Mouse (Mus musculus) stomach, embryonic 14.5 days (tissue): ENCODE results near the gene Prcd. TPM values are rescaled to one million over a fixed set of nuclear protein-coding genes. Genes with fewer than 3 reads are reported as not detected.

Experiments
- ATAC-seq: fragments of 200-750 bp; cut with Nextera tagmentation; 2 replicates; pipeline ENCODE4 v1.8.0; 2017; ENCODE audit warnings: low read depth, moderate TSS enrichment; ENCODE audit not compliant: insufficient number of reproducible peaks, insufficient read depth, low FRiP score
- H3K27ac ChIP-seq: fragments of 300-500 bp; sonication (generic); 2 replicates; pipeline ENCODE4 v1.5.1; 2014; ENCODE audit warnings: mild to moderate bottlenecking, low read length, moderate library complexity, mixed read lengths
- H3K27me3 ChIP-seq: fragments of 300-500 bp; sonication (generic); 2 replicates; pipeline ENCODE4 v1.6.1; 2014; ENCODE audit warnings: low read length, control low read depth, mixed read lengths; ENCODE audit not compliant: control insufficient read depth, insufficient read depth
- H3K36me3 ChIP-seq: fragments of 300-500 bp; sonication (generic); 2 replicates; pipeline ENCODE4 v1.6.1; 2014; ENCODE audit warnings: mild to moderate bottlenecking, control low read depth, low read length, moderate library complexity, mixed read lengths; ENCODE audit not compliant: control insufficient read depth, insufficient read depth
- H3K4me1 ChIP-seq: fragments of 300-500 bp; sonication (generic); 2 replicates; pipeline ENCODE4 v1.6.1; 2014; ENCODE audit warnings: low read length, control low read depth, mixed read lengths; ENCODE audit not compliant: control insufficient read depth, insufficient read depth
- H3K4me2 ChIP-seq: fragments of 300-500 bp; sonication (generic); replicated peaks from 2 replicates; pipeline ENCODE4 v1.6.1; 2014; ENCODE audit warnings: low read depth, low read length, control low read depth
- H3K4me3 ChIP-seq: fragments of 300-500 bp; sonication (generic); 2 replicates; pipeline ENCODE4 v1.5.1; 2014; ENCODE audit warnings: low read depth, low read length, control low read depth
- H3K9ac ChIP-seq: fragments of 300-500 bp; sonication (generic); replicated peaks from 2 replicates; pipeline ENCODE4 v1.6.1; 2014; ENCODE audit warnings: low read depth, mild to moderate bottlenecking, control low read depth, low read length, moderate library complexity, mixed read lengths
- H3K9me3 ChIP-seq: fragments of 300-500 bp; sonication (generic); 2 replicates; pipeline ENCODE4 v1.6.1; 2016; ENCODE audit warnings: low read depth, low read length, control low read depth; ENCODE audit not compliant: control insufficient read depth
- WGBS: fragments of 180-500 bp; shearing (Covaris S2); extraction: QIAGEN DNeasy Blood & Tissue Kit; methylation state at CpG from one replicate; pipeline ENCODE4 v1.1.7; 2014; 5-methylcytosine and 5-hydroxymethylcytosine counted together
- polyA plus RNA-seq: library from polyadenylated mRNA; unstranded; fragments of >200 nt; fragmentation: Nextera tagmentation; extraction: Ambion mirVana; gene quantifications from 2 replicates; pipeline ENCODE4 v1.2.1, GENCODE M21; 2014

Gene Prcd
- polyA plus RNA-seq, 1 experiment from 2014 or later = 1.2 TPM

DNA sequence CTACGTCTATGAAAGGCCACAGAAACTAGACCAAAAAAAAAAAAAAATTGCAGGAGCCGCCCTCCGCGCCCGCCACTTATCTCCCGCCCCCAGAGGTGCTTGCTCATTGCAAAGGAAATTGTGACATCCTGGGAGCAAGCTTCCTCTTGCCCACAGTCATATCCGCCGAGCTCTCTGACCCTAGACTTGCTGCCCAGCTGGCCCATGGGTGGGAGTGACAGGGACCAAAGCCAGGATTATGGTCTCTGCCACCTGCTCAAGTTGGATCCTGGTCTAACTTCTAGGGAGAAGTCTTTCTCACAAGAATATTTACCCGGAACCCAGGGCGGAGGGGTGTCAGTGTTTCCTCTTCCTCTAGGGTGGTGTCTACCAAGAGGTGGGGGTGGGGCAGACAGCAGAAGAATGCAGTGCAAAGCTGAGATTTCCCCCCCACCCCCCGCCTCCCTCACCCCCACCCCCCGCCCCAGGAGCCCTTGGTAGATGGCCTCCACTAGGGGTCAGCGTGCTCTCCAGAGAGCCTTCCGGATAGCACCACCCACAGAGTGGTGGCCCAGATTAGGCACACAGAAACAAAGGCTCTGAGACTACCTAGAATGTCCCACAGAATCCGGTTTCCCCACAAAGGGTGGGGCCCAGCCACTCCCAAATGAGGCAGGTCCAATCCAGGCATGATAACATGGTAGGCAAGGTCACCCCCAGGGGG, 37.4 kb upstream of the Prcd start:
- H3K27me3 ChIP-seq = no peaks in the 10 kb centered on the region
- H3K4me2 ChIP-seq = no peak overlapping the region
- H3K36me3 ChIP-seq = no peaks in the 10 kb centered on the region
- H3K4me1 ChIP-seq = peaks cover 20% of the 10 kb centered on the region
- H3K4me3 ChIP-seq = no peak overlapping the region
- H3K9ac ChIP-seq = no peak overlapping the region
- H3K27ac ChIP-seq = peak overlapping the region; percentile 33; the same call in 1 of the 2 replicates
- 39% methylated on average over 15 of the region's 15 CpGs for WGBS
- no peaks in the 10 kb centered on the region for H3K9me3 ChIP-seq
- ATAC-seq = peak; percentile 70

DNA sequence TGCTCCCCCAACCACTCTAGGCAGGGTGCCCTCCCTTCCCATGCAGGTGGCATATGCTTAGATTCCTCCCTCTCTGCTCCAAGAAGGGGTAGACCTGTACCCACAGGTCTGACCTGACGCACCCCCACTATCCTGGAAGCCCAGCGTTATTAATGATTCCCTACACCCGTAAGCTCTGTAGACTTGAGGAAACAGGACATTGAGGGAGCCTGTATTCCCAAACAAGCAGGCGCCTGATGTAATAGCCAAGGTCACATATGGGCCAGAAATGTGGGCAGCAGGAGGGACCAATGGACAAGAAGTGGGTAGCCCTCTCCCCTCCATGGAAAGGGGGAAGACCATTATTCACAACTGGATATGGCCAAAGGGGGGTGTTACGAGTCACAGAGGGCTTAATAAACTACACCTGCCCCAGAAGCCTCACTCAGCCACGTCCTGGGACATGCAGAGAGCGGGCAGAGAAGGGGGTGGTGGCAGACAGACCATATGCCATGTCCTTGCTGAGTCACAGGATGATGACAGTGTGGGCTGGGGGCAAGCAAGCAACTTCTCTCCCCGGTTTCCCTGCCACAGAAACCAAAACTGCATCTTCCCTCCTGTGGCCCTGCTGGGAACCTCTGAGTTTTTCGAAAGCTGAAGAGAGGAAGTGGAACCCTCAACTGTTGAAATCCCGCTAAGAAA, 36.8 kb upstream of the Prcd start:
- 65% methylated on average over 10 of the region's 10 CpGs for WGBS
- H3K36me3 ChIP-seq = no peaks in the 10 kb centered on the region
- H3K4me2 ChIP-seq = no peak overlapping the region
- no peak; the same call in 1 of the 2 replicates for ATAC-seq
- H3K9ac ChIP-seq = no peak overlapping the region
- H3K9me3 ChIP-seq = no peaks in the 10 kb centered on the region
- H3K4me1 ChIP-seq = peaks cover 27% of the 10 kb centered on the region
- no peaks in the 10 kb centered on the region for H3K27me3 ChIP-seq
- H3K4me3 ChIP-seq = no peak overlapping the region
- peak overlapping the region; percentile 21; the same call in 1 of the 2 replicates for H3K27ac ChIP-seq

DNA sequence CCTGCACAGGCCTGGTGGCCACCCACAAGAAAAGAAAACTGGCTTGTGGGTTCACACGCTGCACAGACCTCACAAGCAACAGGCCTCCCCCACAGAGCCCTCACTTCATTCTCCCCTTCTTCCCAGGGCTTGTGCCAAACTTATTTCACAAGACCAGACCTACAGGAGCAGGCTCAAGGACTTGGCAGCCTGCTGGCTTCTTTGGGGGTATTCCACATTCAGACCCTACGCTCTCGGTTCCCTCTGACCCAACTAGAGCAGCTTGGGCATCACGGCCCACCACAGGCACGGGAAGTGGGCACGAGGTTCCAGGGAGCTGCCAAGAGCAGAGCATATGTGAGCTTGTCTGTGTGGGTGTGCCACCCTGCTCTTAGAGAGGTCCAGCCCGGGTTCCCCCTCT, 35.7 kb upstream of the Prcd start:
- ATAC-seq = no peak
- H3K9ac ChIP-seq = no peak overlapping the region
- peaks cover 36% of the 10 kb centered on the region for H3K4me1 ChIP-seq
- no peaks in the 10 kb centered on the region for H3K36me3 ChIP-seq
- no peak overlapping the region for H3K4me3 ChIP-seq
- no peak overlapping the region for H3K4me2 ChIP-seq
- no peaks in the 10 kb centered on the region for H3K27me3 ChIP-seq
- no peaks in the 10 kb centered on the region for H3K9me3 ChIP-seq
- 88% methylated on average over 7 of the region's 7 CpGs for WGBS
- no peak overlapping the region for H3K27ac ChIP-seq

DNA sequence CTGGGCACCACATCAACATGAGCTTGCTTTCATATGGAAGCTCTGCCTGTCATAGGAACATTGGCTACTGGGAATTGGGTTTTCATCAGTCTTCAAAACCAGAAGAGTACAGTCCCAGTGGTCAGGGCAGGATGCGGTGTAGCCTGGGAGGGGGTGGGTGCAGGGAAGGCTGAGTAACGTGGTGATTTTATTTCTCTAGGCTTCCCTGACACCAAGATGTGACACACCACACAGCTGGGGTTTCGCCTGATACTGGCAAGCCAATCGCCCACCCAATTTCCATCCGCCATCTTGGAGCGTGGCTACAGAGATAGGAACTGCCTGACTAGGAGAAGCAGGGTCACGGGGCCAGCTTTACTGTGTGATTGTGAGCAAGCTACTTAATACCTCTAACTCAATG, 34.7 kb upstream of the Prcd start:
- WGBS = 91% methylated on average over 7 of the region's 7 CpGs
- no peak for ATAC-seq
- peaks cover 36% of the 10 kb centered on the region for H3K4me1 ChIP-seq

DNA sequence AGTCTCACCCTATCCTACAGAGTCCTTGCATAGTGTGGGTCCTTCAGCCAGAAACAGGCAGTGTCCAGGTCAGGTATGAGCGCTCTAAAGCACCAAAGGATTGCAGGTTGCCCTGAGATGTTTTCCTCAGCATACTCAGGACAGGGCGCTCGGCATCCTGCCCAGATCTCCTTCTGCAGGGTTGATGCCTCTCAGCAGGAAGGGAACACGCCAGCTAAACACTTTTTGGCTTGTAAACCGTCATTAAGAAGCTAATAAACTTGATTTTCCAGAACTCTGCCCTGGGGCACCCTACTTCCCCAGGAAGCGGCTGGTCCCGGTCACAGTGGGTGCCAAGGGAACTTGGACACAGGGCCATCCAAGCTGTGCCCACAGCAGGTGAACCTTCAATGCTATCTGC, 34.2 kb upstream of the Prcd start:
- peaks cover 36% of the 10 kb centered on the region for H3K4me1 ChIP-seq
- no peaks in the 10 kb centered on the region for H3K27me3 ChIP-seq
- no peaks in the 10 kb centered on the region for H3K9me3 ChIP-seq
- no peak overlapping the region for H3K4me3 ChIP-seq
- H3K36me3 ChIP-seq = no peaks in the 10 kb centered on the region
- no peak overlapping the region for H3K27ac ChIP-seq
- no peak overlapping the region for H3K9ac ChIP-seq
- H3K4me2 ChIP-seq = no peak overlapping the region
- WGBS = 89% methylated on average over 7 of the region's 7 CpGs
- no peak for ATAC-seq

More for the DNA sequence above, 34.7 kb upstream of the Prcd start:
- Histone ChIP-seq H3K27me3 (no peaks in the 10 kb centered on the region), H3K9me3 (no peaks in the 10 kb centered on the region), H3K4me2 (no peak overlapping the region), H3K27ac (no peak overlapping the region), H3K4me3 (no peak overlapping the region), H3K36me3 (no peaks in the 10 kb centered on the region), H3K9ac (no peak overlapping the region)

DNA sequence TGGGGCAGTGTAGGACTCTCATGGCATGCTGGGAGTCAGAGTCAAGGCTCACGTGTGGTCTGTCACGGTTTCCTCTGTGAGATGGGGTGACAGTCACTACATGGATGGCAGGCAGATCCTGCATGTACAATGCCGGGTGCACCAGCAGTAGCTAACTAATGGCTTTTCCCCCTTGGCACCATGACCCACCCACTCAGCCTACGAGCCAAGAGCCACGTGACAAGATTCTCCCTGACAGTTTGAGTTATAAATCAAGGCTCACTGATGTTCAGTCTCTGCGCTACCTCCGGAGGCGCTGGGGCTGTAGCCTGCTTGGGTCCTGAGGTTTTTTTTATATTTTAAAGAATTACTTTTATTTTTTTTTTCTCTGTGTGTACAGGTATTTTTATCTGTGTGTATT, 33.8 kb upstream of the Prcd start:
- Histone ChIP-seq H3K36me3 (no peaks in the 10 kb centered on the region), H3K9ac (no peak overlapping the region), H3K4me3 (no peak overlapping the region), H3K27ac (no peak overlapping the region), H3K4me2 (no peak overlapping the region), H3K27me3 (no peaks in the 10 kb centered on the region), H3K4me1 (peaks cover 38% of the 10 kb centered on the region), H3K9me3 (no peaks in the 10 kb centered on the region)
- WGBS = 48% methylated on average over 8 of the region's 8 CpGs
- no peak for ATAC-seq

DNA sequence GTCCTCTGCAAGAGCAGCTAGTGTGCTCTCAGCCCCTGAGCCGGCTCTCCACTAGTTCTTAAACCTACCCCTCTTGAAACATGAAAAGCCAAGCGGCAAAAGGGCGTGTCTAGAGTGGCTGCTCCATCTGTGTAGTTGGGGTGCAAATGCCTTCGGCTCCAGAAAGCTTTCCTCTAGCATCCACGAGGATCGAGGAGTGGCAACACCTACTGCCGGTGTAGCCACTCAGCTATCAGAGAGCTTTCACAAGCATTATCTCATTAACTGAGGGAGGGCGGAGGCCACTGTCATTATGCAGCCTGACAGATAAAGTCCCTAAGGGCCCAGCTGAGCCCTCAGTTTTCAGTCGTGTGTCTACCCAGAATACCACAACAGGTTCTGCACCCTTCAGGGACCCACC, 33.3 kb upstream of the Prcd start:
- WGBS = 33% methylated on average over 9 of the region's 9 CpGs
- Histone ChIP-seq H3K27me3 (no peaks in the 10 kb centered on the region), H3K4me2 (no peak overlapping the region), H3K4me1 (peaks cover 40% of the 10 kb centered on the region), H3K9me3 (no peaks in the 10 kb centered on the region), H3K4me3 (no peak overlapping the region), H3K9ac (no peak overlapping the region), H3K27ac (no peak overlapping the region), H3K36me3 (no peaks in the 10 kb centered on the region)
- ATAC-seq = no peak

DNA sequence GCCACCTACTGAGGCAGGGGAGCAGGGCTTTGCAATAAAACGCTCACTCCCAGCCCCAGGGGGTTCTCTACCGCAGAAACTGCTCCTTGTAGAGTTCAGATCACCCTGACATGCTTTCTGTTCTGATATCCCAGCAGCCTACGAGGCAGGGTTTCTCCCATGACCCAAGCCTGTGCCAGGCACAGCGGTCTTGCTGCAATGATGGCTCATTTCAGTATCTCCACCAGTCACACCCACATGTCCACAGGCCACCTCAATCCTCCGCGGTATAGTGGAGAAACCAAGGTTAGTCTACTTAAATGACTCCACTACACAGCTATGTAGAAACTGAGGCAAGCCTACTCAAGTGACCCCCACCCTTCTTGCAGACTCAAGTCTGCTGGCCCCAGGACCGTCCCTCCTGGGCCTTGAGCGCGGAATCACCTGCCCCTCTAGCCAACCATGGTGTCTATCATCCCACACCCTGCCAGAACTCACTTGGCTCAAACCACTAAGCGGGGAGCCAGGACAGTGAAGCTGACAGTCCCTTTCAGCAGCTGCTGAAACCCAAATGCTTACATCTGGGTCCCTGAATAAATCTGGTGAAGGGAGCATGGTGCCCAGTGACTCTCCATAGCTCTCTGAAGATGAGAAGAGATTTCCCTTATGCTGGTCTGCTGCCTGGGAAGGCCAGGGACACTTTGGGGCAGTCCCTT, 32.6 kb upstream of the Prcd start:
- H3K9me3 ChIP-seq = no peaks in the 10 kb centered on the region
- H3K4me3 ChIP-seq = no peak overlapping the region
- no peaks in the 10 kb centered on the region for H3K27me3 ChIP-seq
- 76% methylated on average over 10 of the region's 10 CpGs for WGBS
- H3K4me1 ChIP-seq = peaks cover 40% of the 10 kb centered on the region
- no peaks in the 10 kb centered on the region for H3K36me3 ChIP-seq
- ATAC-seq = no peak
- H3K4me2 ChIP-seq = 0 out of 2 replicates have a peak overlapping the region, but pooled peaks have one; percentile 7
- peak overlapping the region; percentile 66; the same call in 1 of the 2 replicates for H3K27ac ChIP-seq
- H3K9ac ChIP-seq = no peak overlapping the region
